Mouse (Mus musculus) limb, embryonic 10.5 days (tissue): ENCODE data around the gene Endou. TPM values are rescaled to one million over a fixed set of nuclear protein-coding genes. Genes with fewer than 3 reads are reported as not detected.
A peak's percentile ranks its signal among the peaks of the same experiment; 100 is the strongest.

Experiments
- DNase-seq: peaks from one replicate; pipeline ENCODE4 v3.0.0-alpha.2; 2017; ENCODE audit warnings: low spot score
- H3K27ac ChIP-seq: fragments of 300-500 bp; sonication (generic); 2 replicates; pipeline ENCODE4 v1.5.1; 2016; ENCODE audit warnings: mild to moderate bottlenecking
- H3K27me3 ChIP-seq: fragments of 300-500 bp; sonication (generic); 2 replicates; pipeline ENCODE4 v1.6.1; 2016; ENCODE audit warnings: low read depth, mild to moderate bottlenecking; ENCODE audit not compliant: poor library complexity, severe bottlenecking
- H3K36me3 ChIP-seq: fragments of 300-500 bp; sonication (generic); 2 replicates; pipeline ENCODE4 v1.6.1; 2016; ENCODE audit warnings: mild to moderate bottlenecking, moderate library complexity
- H3K4me1 ChIP-seq: fragments of 300-500 bp; sonication (generic); 2 replicates; pipeline ENCODE4 v1.6.1; 2016
- H3K4me3 ChIP-seq: fragments of 300-500 bp; sonication (generic); 2 replicates; pipeline ENCODE4 v1.5.1; 2016; ENCODE audit warnings: mild to moderate bottlenecking, moderate library complexity
- H3K9me3 ChIP-seq: fragments of 300-500 bp; sonication (generic); replicated peaks from 2 replicates; pipeline ENCODE4 v1.6.1; 2016; ENCODE audit warnings: mild to moderate bottlenecking
- WGBS: fragments of 180-500 bp; shearing (Covaris S2); methylation state at CpG from one replicate; pipeline ENCODE4 v1.1.7; 2016; 5-methylcytosine and 5-hydroxymethylcytosine counted together
- polyA plus RNA-seq: library from polyadenylated mRNA; unstranded; fragments of >200 nt; fragmentation: Nextera tagmentation; extraction: Ambion mirVana; gene quantifications from 2 replicates; pipeline ENCODE4 v1.2.1, GENCODE M21; 2016

The Endou gene
- polyA plus RNA-seq, 1 experiment from 2014 or later: 0.26 TPM

GRCm38 (mm10) chr15:97666457-97666770, 64.7 kb downstream of the Endou start:
- Histone ChIP-seq H3K4me1 (peaks cover 3% of the 10 kb centered on the region; the same call in 1 of the 2 replicates), H3K4me3 (no peak overlapping the region), H3K27me3 (no peaks in the 10 kb centered on the region), H3K27ac (no peak overlapping the region), H3K36me3 (no peaks in the 10 kb centered on the region), H3K9me3 (no peaks in the 10 kb centered on the region)
- WGBS: 91% methylated on average over 10 of the region's 10 CpGs
- no peak for DNase-seq

DNA sequence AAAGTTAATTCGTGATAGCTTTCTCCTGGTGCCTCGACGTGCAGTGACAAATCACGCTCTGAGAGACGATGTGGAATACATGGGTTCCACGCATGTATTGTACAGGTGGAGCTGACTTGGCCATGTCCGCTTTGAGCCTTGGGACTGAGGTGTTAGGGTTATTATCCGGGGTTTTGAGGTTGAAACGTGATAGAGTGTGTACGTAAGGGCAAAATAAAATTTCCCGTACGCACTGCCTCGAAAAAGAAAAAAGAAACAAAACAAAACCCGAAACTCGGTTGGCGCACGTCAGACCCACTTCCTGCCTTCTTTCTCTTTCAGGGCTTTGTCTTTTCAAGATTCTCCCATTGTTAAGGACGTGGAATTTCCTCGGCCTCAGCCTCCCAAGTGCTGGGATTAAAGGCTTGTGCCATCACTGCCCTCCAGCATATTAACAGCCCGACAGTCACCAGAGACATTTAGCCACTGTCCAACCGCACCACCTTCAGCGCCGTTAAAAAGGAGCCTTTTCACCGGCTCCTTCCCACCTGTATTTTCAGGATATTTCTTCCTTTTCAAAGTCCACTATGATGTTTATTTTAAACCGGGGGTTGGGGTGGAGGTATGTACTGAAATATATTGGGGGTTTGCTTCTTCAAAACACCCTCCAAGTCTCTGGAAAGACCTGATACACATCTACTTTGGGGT, 65.2 kb downstream of the Endou start:
- no peak for DNase-seq
- Histone ChIP-seq H3K27ac (no peak overlapping the region), H3K9me3 (no peaks in the 10 kb centered on the region), H3K4me1 (peaks cover 3% of the 10 kb centered on the region; the same call in 1 of the 2 replicates), H3K36me3 (no peaks in the 10 kb centered on the region), H3K27me3 (no peaks in the 10 kb centered on the region), H3K4me3 (no peak overlapping the region)
- 78% methylated on average over 25 of the region's 25 CpGs for WGBS

DNA sequence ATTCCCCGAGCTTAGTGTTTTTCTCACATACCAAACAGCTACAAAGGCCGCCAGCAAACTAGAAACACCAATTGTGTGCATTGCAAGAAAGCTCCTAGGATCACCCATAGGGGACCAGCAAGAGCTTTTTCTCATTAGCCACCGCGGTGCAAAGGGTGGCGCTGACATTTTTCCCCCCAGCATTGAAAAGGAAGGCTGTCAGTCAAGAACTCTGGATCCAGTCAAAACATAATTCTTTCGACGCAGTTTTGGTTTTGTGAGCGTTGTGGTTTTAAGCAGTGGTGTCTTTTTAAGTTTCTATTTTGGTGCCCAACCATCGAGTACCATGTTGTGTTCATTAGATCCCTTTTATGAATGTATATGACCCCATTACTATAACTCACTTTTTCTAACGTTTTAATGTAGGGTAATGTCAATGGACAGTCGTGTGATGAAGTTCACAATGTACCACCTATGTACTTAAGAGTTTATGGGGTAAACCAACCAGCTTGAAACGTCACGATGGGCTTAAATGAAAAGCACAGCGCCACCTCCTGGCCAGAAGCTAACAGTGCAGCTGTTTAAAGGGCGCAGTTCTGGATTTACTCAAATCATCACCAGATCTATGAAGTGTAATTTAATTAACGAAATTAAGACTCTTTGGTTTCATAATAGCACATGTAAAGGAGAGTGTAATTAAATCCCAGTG, 66.0 kb downstream of the Endou start:
- H3K27me3 ChIP-seq: no peaks in the 10 kb centered on the region
- no peak for DNase-seq
- H3K9me3 ChIP-seq: no peaks in the 10 kb centered on the region
- no peak overlapping the region for H3K27ac ChIP-seq
- H3K4me1 ChIP-seq: peaks cover 3% of the 10 kb centered on the region; the same call in 1 of the 2 replicates
- WGBS: 63% methylated on average over 16 of the region's 16 CpGs
- no peaks in the 10 kb centered on the region for H3K36me3 ChIP-seq
- no peak overlapping the region for H3K4me3 ChIP-seq

- Histone ChIP-seq H3K27me3 (no peaks in the 10 kb centered on the region), H3K4me3 (peak overlapping the region; percentile 55), H3K36me3 (no peaks in the 10 kb centered on the region), H3K9me3 (no peaks in the 10 kb centered on the region), H3K27ac (peak overlapping the region; percentile 48; the same call in 1 of the 2 replicates), H3K4me1 (peaks cover 3% of the 10 kb centered on the region; the same call in 1 of the 2 replicates)
- DNase-seq: peak; percentile 74
- 9% methylated on average over 19 of the region's 19 CpGs for WGBS
Measured at GRCm38 (mm10) chr15:97663750-97664406, 67.3 kb downstream of the Endou start.

Other genes with a start within 250 kb of the Endou start
- 36.2 and 36.3 TPM in 2 replicates for gene Rpap3, start 25.5 kb downstream of the Endou start, polyA plus RNA-seq
- gene Rapgef3, start 36.6 kb upstream of the Endou start, polyA plus RNA-seq: 6.4 and 6.7 TPM in 2 replicates
- gene Slc48a1, start 47.2 kb upstream of the Endou start, polyA plus RNA-seq: 17.0 and 23.5 TPM in 2 replicates
- 28.5 and 32.1 TPM in 2 replicates for gene Hdac7, start 113.2 kb upstream of the Endou start, polyA plus RNA-seq
- 0.15 and 0.23 TPM in 2 replicates for gene Vdr, start 179.3 kb upstream of the Endou start, polyA plus RNA-seq
- gene Tmem106c, start 232.9 kb upstream of the Endou start, polyA plus RNA-seq: 29.8 and 34.9 TPM in 2 replicates